Mouse (Mus musculus) heart, embryonic 16.5 days (tissue): ENCODE measurements around the gene Lin28a. TPM values are rescaled to one million over a fixed set of nuclear protein-coding genes. Genes with fewer than 3 reads are reported as not detected.

ENCODE experiments used
- ATAC-seq: fragments of 200-750 bp; cut with Nextera tagmentation; replicated peaks from 2 replicates; pipeline ENCODE4 v1.8.0; 2017; ENCODE audit warnings: moderate number of reproducible peaks; ENCODE audit not compliant: insufficient read depth, low FRiP score; ENCODE audit errors: extremely low read depth
- H3K27ac ChIP-seq: fragments of 300-500 bp; sonication (generic); 2 replicates; pipeline ENCODE4 v1.5.1; 2014; ENCODE audit warnings: mild to moderate bottlenecking, low read length, control low read depth, moderate library complexity
- H3K27me3 ChIP-seq: fragments of 300-500 bp; sonication (generic); 2 replicates; pipeline ENCODE4 v1.6.1; 2014; ENCODE audit warnings: low read length, mixed read lengths; ENCODE audit not compliant: control insufficient read depth, insufficient read depth
- H3K36me3 ChIP-seq: fragments of 300-500 bp; sonication (generic); 2 replicates; pipeline ENCODE4 v1.6.1; 2014; ENCODE audit not compliant: control insufficient read depth, insufficient read depth
- H3K4me1 ChIP-seq: fragments of 300-500 bp; sonication (generic); 2 replicates; pipeline ENCODE4 v1.6.1; 2014; ENCODE audit warnings: low read length, mixed read lengths; ENCODE audit not compliant: control insufficient read depth, insufficient read depth
- H3K4me2 ChIP-seq: fragments of 300-500 bp; sonication (generic); 2 replicates; pipeline ENCODE4 v1.6.1; 2014; ENCODE audit warnings: low read depth, mild to moderate bottlenecking, control low read depth, low read length
- H3K4me3 ChIP-seq: fragments of 300-500 bp; sonication (generic); 2 replicates; pipeline ENCODE4 v1.5.1; 2014; ENCODE audit warnings: mild to moderate bottlenecking, control low read depth, low read length
- H3K9ac ChIP-seq: fragments of 300-500 bp; sonication (generic); 2 replicates; pipeline ENCODE4 v1.6.1; 2014; ENCODE audit warnings: low read length, control low read depth
- H3K9me3 ChIP-seq: fragments of 300-500 bp; sonication (generic); replicated peaks from 2 replicates; pipeline ENCODE4 v1.6.1; 2016; ENCODE audit warnings: low read length; ENCODE audit not compliant: control insufficient read depth
- WGBS: fragments of 180-500 bp; shearing (Covaris S2); extraction: QIAGEN DNeasy Blood & Tissue Kit; methylation state at CpG from one replicate; pipeline ENCODE4 v1.1.7; 2014; 5-methylcytosine and 5-hydroxymethylcytosine counted together
- polyA plus RNA-seq: library from polyadenylated mRNA; unstranded; fragments of >200 nt; fragmentation: Nextera tagmentation; extraction: Ambion mirVana; gene quantifications from 2 replicates; pipeline ENCODE4 v1.2.1, GENCODE M21; 2015

Lin28a gene
- polyA plus RNA-seq, 1 experiment from 2014 or later = not detected

- no peak overlapping the region for H3K4me3 ChIP-seq
- no peaks in the 10 kb centered on the region for H3K9me3 ChIP-seq
- WGBS = 68% methylated on average over 6 of the region's 6 CpGs
Observed at GRCm38 (mm10) chr4:134058908-134059307, 40.3 kb upstream of the Lin28a start.

GRCm38 (mm10) chr4:134058166-134058715, 39.6 kb upstream of the Lin28a start:
- Histone ChIP-seq H3K9me3 (no peaks in the 10 kb centered on the region), H3K4me1 (peaks cover 6% of the 10 kb centered on the region), H3K27ac (no peak overlapping the region), H3K36me3 (no peaks in the 10 kb centered on the region), H3K9ac (no peak overlapping the region), H3K27me3 (peaks cover 3% of the 10 kb centered on the region; the same call in 1 of the 2 replicates), H3K4me2 (peak overlapping the region; percentile 48), H3K4me3 (0 out of 2 replicates have a peak overlapping the region, but pooled peaks have one; percentile 7)
- no peak for ATAC-seq
- 24% methylated on average over 14 of the region's 14 CpGs for WGBS

More at GRCm38 (mm10) chr4:134058908-134059307, 40.3 kb upstream of the Lin28a start:
- no peak overlapping the region for H3K9ac ChIP-seq
- peaks cover 6% of the 10 kb centered on the region for H3K4me1 ChIP-seq
- no peak overlapping the region; the same call in 1 of the 2 replicates for H3K4me2 ChIP-seq
- H3K27ac ChIP-seq = no peak overlapping the region
- ATAC-seq = no peak
- no peaks in the 10 kb centered on the region for H3K36me3 ChIP-seq
- peaks cover 3% of the 10 kb centered on the region; the same call in 1 of the 2 replicates for H3K27me3 ChIP-seq

- ATAC-seq = no peak
- H3K4me2 ChIP-seq = no peak within 1 kb of the TSS
- H3K27me3 ChIP-seq = no peaks in the 10 kb centered on the region
- 87% methylated on average over 3 of the region's 3 CpGs for WGBS
- H3K4me1 ChIP-seq = peaks cover 16% of the 10 kb centered on the region
- no peak within 1 kb of the TSS for H3K9ac ChIP-seq
- no peaks in the 10 kb centered on the region for H3K9me3 ChIP-seq
- no peaks in the 10 kb centered on the region for H3K36me3 ChIP-seq
- H3K4me3 ChIP-seq = no peak within 1 kb of the TSS
- H3K27ac ChIP-seq = no peak within 1 kb of the TSS
Observed at GRCm38 (mm10) chr4:134053538-134053937, 34.9 kb upstream of the Lin28a start, which contains the start of gene Zfp683. Gene Zfp683 (plus strand): TSS chr4:134053838.

GRCm38 (mm10) chr4:134052560-134052959, 33.9 kb upstream of the Lin28a start:
- Histone ChIP-seq H3K36me3 (no peaks in the 10 kb centered on the region), H3K9ac (no peak overlapping the region), H3K4me3 (no peak overlapping the region), H3K27me3 (no peaks in the 10 kb centered on the region), H3K27ac (no peak overlapping the region), H3K9me3 (no peaks in the 10 kb centered on the region), H3K4me2 (no peak overlapping the region), H3K4me1 (peaks cover 11% of the 10 kb centered on the region)
- WGBS = 4% methylated on average over 8 of the region's 8 CpGs
- 0 out of 2 replicates have a peak, but pooled peaks have one; percentile 40 for ATAC-seq

GRCm38 (mm10) chr4:134051912-134052311, 33.3 kb upstream of the Lin28a start:
- WGBS = 83% methylated on average over 5 of the region's 5 CpGs

GRCm38 (mm10) chr4:134047648-134048047, 29.0 kb upstream of the Lin28a start:
- ATAC-seq = no peak
- WGBS = 28% methylated on average over 5 of the region's 5 CpGs
- peaks cover 6% of the 10 kb centered on the region for H3K4me1 ChIP-seq
- no peaks in the 10 kb centered on the region for H3K27me3 ChIP-seq
- no peak overlapping the region for H3K4me3 ChIP-seq
- no peaks in the 10 kb centered on the region for H3K9me3 ChIP-seq
- no peak overlapping the region for H3K27ac ChIP-seq
- no peak overlapping the region for H3K9ac ChIP-seq
- no peak overlapping the region for H3K4me2 ChIP-seq
- H3K36me3 ChIP-seq = no peaks in the 10 kb centered on the region

More at GRCm38 (mm10) chr4:134051912-134052311, 33.3 kb upstream of the Lin28a start:
- Histone ChIP-seq H3K4me3 (no peak overlapping the region), H3K4me1 (peaks cover 11% of the 10 kb centered on the region), H3K27me3 (no peaks in the 10 kb centered on the region), H3K27ac (no peak overlapping the region), H3K9ac (no peak overlapping the region), H3K4me2 (no peak overlapping the region), H3K36me3 (no peaks in the 10 kb centered on the region), H3K9me3 (no peaks in the 10 kb centered on the region)
- ATAC-seq = no peak

DNA sequence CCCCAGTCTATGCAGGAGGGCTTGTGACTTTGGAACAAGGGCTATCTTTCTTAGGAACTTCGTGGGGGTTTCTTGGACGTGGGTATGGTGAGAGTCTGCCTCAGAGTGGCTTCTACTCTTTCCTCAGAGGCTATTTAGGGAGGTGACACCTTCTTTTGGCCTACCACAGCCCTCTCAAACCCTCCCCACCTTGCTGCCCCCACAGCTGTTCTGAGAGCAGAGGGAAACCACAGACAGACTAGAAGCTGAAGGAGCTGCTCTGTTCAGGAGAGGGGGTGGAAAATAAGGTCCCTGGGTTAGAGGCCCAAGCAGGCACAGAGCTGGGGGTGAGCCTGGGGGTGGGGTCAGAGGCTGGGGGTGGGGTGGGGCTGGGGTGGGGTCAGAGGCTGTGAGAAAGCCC, 24.4 kb upstream of the Lin28a start:
- 34% methylated on average over 2 of the region's 2 CpGs for WGBS
- H3K4me3 ChIP-seq = no peak overlapping the region
- H3K27ac ChIP-seq = no peak overlapping the region
- H3K4me2 ChIP-seq = no peak overlapping the region
- no peak for ATAC-seq
- no peaks in the 10 kb centered on the region for H3K4me1 ChIP-seq
- no peaks in the 10 kb centered on the region for H3K27me3 ChIP-seq
- no peak overlapping the region for H3K9ac ChIP-seq
- no peaks in the 10 kb centered on the region for H3K9me3 ChIP-seq
- no peaks in the 10 kb centered on the region for H3K36me3 ChIP-seq

GRCm38 (mm10) chr4:134041317-134042123, 22.9 kb upstream of the Lin28a start:
- ATAC-seq = no peak; the same call in 1 of the 2 replicates
- Histone ChIP-seq H3K4me1 (no peaks in the 10 kb centered on the region), H3K9ac (no peak overlapping the region), H3K4me2 (no peak overlapping the region), H3K27ac (no peak overlapping the region), H3K9me3 (no peaks in the 10 kb centered on the region), H3K36me3 (no peaks in the 10 kb centered on the region), H3K27me3 (no peaks in the 10 kb centered on the region), H3K4me3 (no peak overlapping the region)
- 32% methylated on average over 9 of the region's 9 CpGs for WGBS

DNA sequence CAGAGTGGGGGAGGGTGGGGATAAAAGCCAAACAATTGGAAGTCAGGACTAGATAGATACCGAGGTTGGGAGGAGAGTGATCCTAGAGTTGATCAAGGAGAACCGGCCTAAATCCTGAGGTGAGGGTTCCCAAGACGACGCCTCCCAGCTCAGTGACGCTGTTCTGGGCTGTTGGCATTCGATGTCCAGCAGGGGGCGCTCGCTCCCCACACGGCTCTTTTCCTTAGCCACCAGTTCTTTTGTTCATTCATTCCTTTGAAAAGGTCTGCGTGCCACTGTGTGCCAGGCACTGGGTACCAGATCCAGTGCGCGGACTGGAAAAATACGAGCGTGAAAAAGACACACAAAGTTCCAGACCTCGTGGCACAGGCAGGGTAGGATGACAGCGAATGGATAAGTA, 17.3 kb upstream of the Lin28a start:
- no peaks in the 10 kb centered on the region for H3K9me3 ChIP-seq
- no peak overlapping the region for H3K4me3 ChIP-seq
- no peak overlapping the region for H3K27ac ChIP-seq
- peaks cover 2% of the 10 kb centered on the region for H3K4me1 ChIP-seq
- WGBS = 6% methylated on average over 16 of the region's 16 CpGs
- no peaks in the 10 kb centered on the region for H3K27me3 ChIP-seq
- H3K4me2 ChIP-seq = no peak overlapping the region
- 0 out of 2 replicates have a peak, but pooled peaks have one; percentile 37 for ATAC-seq
- no peaks in the 10 kb centered on the region for H3K36me3 ChIP-seq
- H3K9ac ChIP-seq = no peak overlapping the region
